Mouse (Mus musculus) intestine, postnatal 0 days (tissue): ENCODE measurements around the gene Rbm3. TPM values are rescaled to one million over a fixed set of nuclear protein-coding genes. Genes with fewer than 3 reads are reported as not detected.

Experiments used
- ATAC-seq: fragments of 200-750 bp; cut with Nextera tagmentation; 2 replicates; pipeline ENCODE4 v1.8.0; 2017; ENCODE audit warnings: mild to moderate bottlenecking, moderate TSS enrichment, moderate library complexity
- H3K27ac ChIP-seq: fragments of 300-500 bp; sonication (generic); 2 replicates; pipeline ENCODE4 v1.5.1; 2014; ENCODE audit warnings: mild to moderate bottlenecking, low read depth, low read length, moderate library complexity
- H3K27me3 ChIP-seq: fragments of 300-500 bp; sonication (generic); replicated peaks from 2 replicates; pipeline ENCODE4 v1.6.1; 2014; ENCODE audit warnings: low read length, mixed read lengths; ENCODE audit not compliant: control insufficient read depth, insufficient read depth
- H3K36me3 ChIP-seq: fragments of 300-500 bp; sonication (generic); 2 replicates; pipeline ENCODE4 v1.6.1; 2014; ENCODE audit warnings: mild to moderate bottlenecking, moderate library complexity; ENCODE audit not compliant: control insufficient read depth, insufficient read depth
- H3K4me1 ChIP-seq: fragments of 300-500 bp; sonication (generic); replicated peaks from 2 replicates; pipeline ENCODE4 v1.6.1; 2014; ENCODE audit warnings: antibody characterized with exemption, low read length, mixed read lengths; ENCODE audit not compliant: control insufficient read depth, insufficient read depth
- H3K4me2 ChIP-seq: fragments of 300-500 bp; sonication (generic); replicated peaks from 2 replicates; pipeline ENCODE4 v1.6.1; 2014; ENCODE audit warnings: low read depth, mild to moderate bottlenecking, moderate library complexity
- H3K4me3 ChIP-seq: fragments of 300-500 bp; sonication (generic); 2 replicates; pipeline ENCODE4 v1.5.1; 2014; ENCODE audit warnings: low read depth, low read length
- H3K9ac ChIP-seq: fragments of 300-500 bp; sonication (generic); 2 replicates; pipeline ENCODE4 v1.6.1; 2014; ENCODE audit warnings: mild to moderate bottlenecking, low read depth, low read length
- H3K9me3 ChIP-seq: fragments of 300-500 bp; sonication (generic); 2 replicates; pipeline ENCODE4 v1.6.1; 2016; ENCODE audit warnings: mixed run types; ENCODE audit not compliant: control insufficient read depth
- CTCF ChIP-seq: sonication (generic); IDR thresholded peaks from 2 replicates; pipeline ENCODE4 v1.5.1; 2016; ENCODE audit warnings: low read depth, mild to moderate bottlenecking, control low read depth, antibody characterized with exemption, moderate library complexity
- WGBS: fragments of 180-500 bp; shearing (Covaris S2); extraction: QIAGEN DNeasy Blood & Tissue Kit; methylation state at CpG from one replicate; pipeline ENCODE4 v1.1.7; 2014; 5-methylcytosine and 5-hydroxymethylcytosine counted together
- polyA plus RNA-seq: library from polyadenylated mRNA; unstranded; fragments of >200 nt; fragmentation: Nextera tagmentation; extraction: Ambion mirVana; gene quantifications from 2 replicates; pipeline ENCODE4 v1.2.1, GENCODE M21; 2015

The Rbm3 gene
- polyA plus RNA-seq, result 591 and 623 TPM in 2 replicates

DNA sequence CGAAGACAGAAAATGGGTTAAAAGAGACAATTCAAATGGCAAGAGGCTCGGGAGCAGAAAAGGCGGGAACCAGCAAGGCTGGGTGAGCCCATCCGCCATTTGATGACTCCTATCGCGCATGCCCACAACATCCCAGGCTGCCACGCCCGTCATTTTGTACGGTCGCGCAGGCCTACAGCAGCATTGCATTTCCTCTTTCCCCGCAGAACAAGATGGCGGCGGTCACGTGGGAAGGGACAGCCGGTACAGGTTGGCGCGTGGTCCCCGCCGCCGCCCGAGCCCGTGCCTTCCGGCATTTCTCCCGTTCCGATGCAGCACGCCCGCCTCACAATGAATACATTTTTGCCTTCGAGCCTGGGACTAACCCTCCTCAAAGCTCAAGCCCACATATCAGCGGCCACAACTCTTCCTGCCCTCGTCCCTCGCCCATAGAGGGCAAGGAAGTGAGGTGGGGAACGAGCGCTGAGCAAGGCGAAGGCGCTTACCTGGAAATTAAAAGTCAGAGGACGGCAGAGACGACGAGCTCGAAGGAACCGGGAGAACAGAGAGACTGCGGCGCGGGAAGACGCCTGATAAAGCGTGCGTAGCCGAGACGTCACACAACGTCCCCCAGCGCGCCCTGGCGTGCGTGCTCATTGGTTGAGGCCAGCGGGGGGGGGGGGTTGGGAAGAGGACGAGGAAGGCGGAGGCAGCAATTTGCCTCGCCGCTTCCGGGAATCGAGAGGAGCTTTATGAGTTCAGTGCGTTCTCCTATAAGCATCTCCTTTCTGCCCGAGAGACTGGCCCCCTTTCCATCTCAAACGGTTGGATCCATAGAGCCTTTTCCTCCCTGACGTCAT is at the start of gene Rbm3:
Rbm3 (minus strand) TSS at position 728 of the 839 bp plus-strand sequence.
- H3K27ac ChIP-seq, result peak within 1 kb of the TSS; percentile 96
- H3K9ac ChIP-seq, result peak within 1 kb of the TSS; percentile 72
- peaks cover 16% of the 10 kb centered on the region for H3K36me3 ChIP-seq
- no peak for TF ChIP-seq CTCF
- no peaks in the 10 kb centered on the region for H3K9me3 ChIP-seq
- peak; percentile 97 for ATAC-seq
- H3K27me3 ChIP-seq, result no peaks in the 10 kb centered on the region
- H3K4me3 ChIP-seq, result peak within 1 kb of the TSS; percentile 59
- H3K4me2 ChIP-seq, result peak within 1 kb of the TSS; percentile 61
- no peaks in the 10 kb centered on the region for H3K4me1 ChIP-seq
- 17% methylated on average over 60 of the region's 65 CpGs for WGBS

DNA sequence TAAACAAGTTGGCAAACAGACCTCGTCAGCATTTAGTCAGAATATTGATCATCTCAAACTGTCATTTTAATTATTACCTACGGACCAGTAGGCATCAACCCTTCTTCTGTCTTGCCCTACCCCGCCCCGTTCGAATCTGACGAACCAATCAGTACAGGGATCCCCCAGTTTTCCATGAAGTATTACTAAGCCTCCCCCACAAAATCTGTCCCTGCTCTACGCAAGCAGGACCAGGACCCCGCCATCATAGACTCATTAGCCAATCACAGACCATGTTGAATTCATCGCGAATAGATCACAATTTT is 47.7 kb upstream of the Rbm3 start, which contains the start of gene Ebp:
Ebp (minus strand) TSS at position 94 of the 305 bp plus-strand sequence.
- no peaks in the 10 kb centered on the region for H3K27me3 ChIP-seq
- H3K4me2 ChIP-seq, result peak within 1 kb of the TSS; percentile 73
- peak within 1 kb of the TSS; percentile 60; the same call in 1 of the 2 replicates for H3K27ac ChIP-seq
- 0 out of 2 replicates have a peak, but pooled peaks have one; percentile 17 for ATAC-seq
- no peaks in the 10 kb centered on the region for H3K4me1 ChIP-seq
- no peak for TF ChIP-seq CTCF
- 26% methylated on average over 10 of the region's 10 CpGs for WGBS
- peak within 1 kb of the TSS; percentile 58 for H3K9ac ChIP-seq
- H3K36me3 ChIP-seq, result no peaks in the 10 kb centered on the region
- H3K4me3 ChIP-seq, result peak within 1 kb of the TSS; percentile 61
- H3K9me3 ChIP-seq, result no peaks in the 10 kb centered on the region

GRCm38 (mm10) chrX:8192640-8193418 is 47.1 kb upstream of the Rbm3 start:
- Histone ChIP-seq H3K36me3 (no peaks in the 10 kb centered on the region), H3K4me1 (no peaks in the 10 kb centered on the region), H3K9ac (peak overlapping the region; percentile 58), H3K4me3 (peak overlapping the region; percentile 61), H3K9me3 (no peaks in the 10 kb centered on the region), H3K27ac (peak overlapping the region; percentile 60; the same call in 1 of the 2 replicates), H3K27me3 (no peaks in the 10 kb centered on the region), H3K4me2 (peak overlapping the region; percentile 73)
- no peak for TF ChIP-seq CTCF
- peak; percentile 97 for ATAC-seq
- 12% methylated on average over 38 of the region's 38 CpGs for WGBS

GRCm38 (mm10) chrX:8192126-8192639 is 46.5 kb upstream of the Rbm3 start:
- H3K4me3 ChIP-seq, result peak overlapping the region; percentile 61
- ATAC-seq, result no peak; the same call in 1 of the 2 replicates
- peak overlapping the region; percentile 60; the same call in 1 of the 2 replicates for H3K27ac ChIP-seq

GRCm38 (mm10) chrX:8182871-8183540 is 37.3 kb upstream of the Rbm3 start:
- no peaks in the 10 kb centered on the region for H3K36me3 ChIP-seq
- H3K4me3 ChIP-seq, result no peak overlapping the region
- no peak overlapping the region for H3K9ac ChIP-seq
- no peak overlapping the region for H3K4me2 ChIP-seq
- no peak for ATAC-seq
- no peak overlapping the region for H3K27ac ChIP-seq
- 21% methylated on average over 7 of the region's 7 CpGs for WGBS
- no peaks in the 10 kb centered on the region for H3K4me1 ChIP-seq
- H3K27me3 ChIP-seq, result no peaks in the 10 kb centered on the region
- no peaks in the 10 kb centered on the region for H3K9me3 ChIP-seq
- no peak for TF ChIP-seq CTCF

More at GRCm38 (mm10) chrX:8192126-8192639, 46.5 kb upstream of the Rbm3 start:
- TF ChIP-seq CTCF, result peak; percentile 34
- Histone ChIP-seq H3K9ac (peak overlapping the region; percentile 58), H3K27me3 (no peaks in the 10 kb centered on the region), H3K4me2 (peak overlapping the region; percentile 73), H3K4me1 (no peaks in the 10 kb centered on the region), H3K36me3 (no peaks in the 10 kb centered on the region), H3K9me3 (no peaks in the 10 kb centered on the region)
- WGBS, result 13% methylated on average over 13 of the region's 13 CpGs
